Mouse (Mus musculus) olfactory bulb, adult 2 months (tissue): ENCODE data around the gene Zfp160.

ENCODE experiments used
- CTCF ChIP-seq: fragments of 200-500 bp; IDR thresholded peaks from 2 replicates; pipeline ENCODE4 v1.5.1; 2012; ENCODE audit warnings: low read depth, mild to moderate bottlenecking, low read length, moderate library complexity; ENCODE audit not compliant: insufficient read depth
- POLR2A ChIP-seq: fragments of 200-500 bp; IDR thresholded peaks from 2 replicates; pipeline ENCODE4 v1.6.1; 2012; ENCODE audit warnings: mild to moderate bottlenecking, low read depth, low read length, moderate library complexity; ENCODE audit not compliant: insufficient read depth

DNA sequence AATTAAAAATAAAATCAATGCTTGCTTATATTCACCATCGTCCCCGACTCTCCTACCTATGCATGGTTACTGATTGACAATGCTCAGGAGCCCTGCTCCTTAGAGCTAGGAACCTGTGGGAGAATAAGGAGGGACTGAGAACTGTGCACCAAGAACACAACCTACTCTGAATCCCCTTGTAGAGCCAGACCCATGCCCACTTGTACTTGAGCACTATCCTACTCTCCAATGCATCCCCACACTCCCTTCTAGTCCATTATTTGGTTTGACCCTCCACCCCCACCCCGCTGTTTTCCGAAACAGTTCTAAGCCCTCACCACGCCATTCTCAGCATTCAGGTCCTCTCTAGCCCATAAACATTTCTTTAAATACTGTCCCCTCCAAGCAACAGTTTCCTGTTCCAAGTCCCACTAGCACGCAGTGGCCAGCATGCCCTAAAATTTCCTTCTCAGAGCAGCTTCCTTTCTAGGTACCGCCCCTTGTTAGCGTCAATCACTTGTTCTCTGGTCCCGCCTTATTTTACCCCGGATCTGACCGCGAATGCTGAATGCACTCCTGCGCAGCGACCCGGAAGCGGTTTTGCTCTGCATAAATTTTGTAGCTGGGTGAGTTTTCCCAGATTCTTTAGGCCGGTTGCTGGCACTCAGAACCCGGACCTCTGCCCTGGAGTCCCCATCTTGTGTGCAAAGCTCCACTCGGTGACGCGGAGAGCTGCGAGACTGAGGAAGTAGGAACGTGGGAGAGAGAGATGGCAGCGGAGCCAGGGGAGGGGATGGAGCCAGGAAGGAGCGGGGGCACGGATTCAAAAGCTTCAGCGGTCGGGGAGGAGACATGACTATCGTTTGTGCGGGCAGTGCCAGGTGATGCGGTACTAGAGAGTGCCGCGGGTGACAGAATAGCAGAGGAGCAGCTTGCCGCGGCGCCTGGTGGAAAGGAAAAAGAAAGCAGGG is at the start of gene Zfp160:
- TF ChIP-seq CTCF (no peak), POLR2A (0 out of 2 replicates have a peak, but pooled peaks have one; percentile 43)
